Mouse (Mus musculus): ENCODE results near the gene Insm1. TPM values are rescaled to one million over a fixed set of nuclear protein-coding genes. Genes with fewer than 3 reads are reported as not detected.

The Insm1 gene
- polyA plus RNA-seq, 1 experiment from 2014 or later = 12.3 TPM

DNA sequence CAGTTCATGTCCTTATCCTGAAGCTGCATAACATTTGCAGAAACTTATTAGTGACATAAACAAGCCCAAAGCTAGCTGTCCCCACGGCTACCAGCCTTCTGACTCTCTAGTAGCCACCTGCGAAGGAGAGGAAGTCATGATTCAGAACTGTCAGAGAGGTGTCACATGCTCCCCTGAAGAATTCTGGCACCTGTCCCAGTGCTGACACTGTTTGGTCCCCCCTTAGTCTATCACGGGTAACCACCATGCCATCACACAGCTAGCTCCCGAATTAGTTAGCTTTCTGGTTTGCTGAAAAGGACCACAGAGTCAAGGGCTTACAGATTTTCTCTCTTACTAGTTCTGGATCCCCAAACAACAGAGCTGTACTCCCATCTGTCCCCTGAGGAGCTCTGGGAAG, 43.3 kb downstream of the Insm1 start:
- ATAC-seq (ENCODE audit: low FRiP score) (no peak), DNase-seq (ENCODE audit: low spot score) (no peak)
- WGBS = 82% methylated on average over 4 of the region's 4 CpGs
- no peaks in the 10 kb centered on the region for H3K36me3 ChIP-seq (ENCODE audit: control insufficient read depth, insufficient read depth, low read length)
- H3K27me3 ChIP-seq (ENCODE audit: control insufficient read depth, insufficient read depth, low read length) = no peaks in the 10 kb centered on the region
- H3K4me1 ChIP-seq (replicated peaks; ENCODE audit: control insufficient read depth, insufficient read depth, low read length) = no peaks in the 10 kb centered on the region
- H3K4me2 ChIP-seq (replicated peaks; ENCODE audit: low read depth, low read length) = no peak overlapping the region
- no peaks in the 10 kb centered on the region for H3K9me3 ChIP-seq (ENCODE audit: control insufficient read depth, low read length)
- no peak overlapping the region for H3K27ac ChIP-seq (ENCODE audit: low read depth, low read length)
- no peak overlapping the region for H3K4me3 ChIP-seq (ENCODE audit: low read depth, low read length)
- H3K9ac ChIP-seq (ENCODE audit: low read depth, low read length) = no peak overlapping the region

- H3K4me1 ChIP-seq (replicated peaks; ENCODE audit: control insufficient read depth, insufficient read depth, low read length) = no peaks in the 10 kb centered on the region
- WGBS = 80% methylated on average over 3 of the region's 3 CpGs
- H3K4me2 ChIP-seq (replicated peaks; ENCODE audit: low read depth, low read length) = no peak overlapping the region
- DNase-seq (ENCODE audit: low spot score) = no peak
- ATAC-seq (ENCODE audit: low FRiP score) = no peak
- no peaks in the 10 kb centered on the region for H3K27me3 ChIP-seq (ENCODE audit: control insufficient read depth, insufficient read depth, low read length)
- H3K27ac ChIP-seq (ENCODE audit: low read depth, low read length) = no peak overlapping the region
- no peaks in the 10 kb centered on the region for H3K36me3 ChIP-seq (ENCODE audit: control insufficient read depth, insufficient read depth, low read length)
- no peak overlapping the region for H3K4me3 ChIP-seq (ENCODE audit: low read depth, low read length)
- no peak overlapping the region for H3K9ac ChIP-seq (ENCODE audit: low read depth, low read length)
- H3K9me3 ChIP-seq (ENCODE audit: control insufficient read depth, low read length) = no peaks in the 10 kb centered on the region
Observed at GRCm38 (mm10) chr2:146266539-146266938, 44.8 kb downstream of the Insm1 start.

Measured in hindbrain, embryonic 11.5 days (tissue).